Mouse (Mus musculus) bone marrow, adult 2 months (tissue): Measurements from ENCODE around the gene Flnb.

Experiments used
- CTCF ChIP-seq: fragments of 200-500 bp; IDR thresholded peaks from 2 replicates; pipeline ENCODE4 v1.5.1; 2011; ENCODE audit warnings: low read length, control low read depth; ENCODE audit not compliant: control insufficient read depth, insufficient read depth
- POLR2A ChIP-seq: fragments of 200-500 bp; IDR thresholded peaks from 2 replicates; pipeline ENCODE4 v1.6.1; 2011; ENCODE audit warnings: low read depth, mild to moderate bottlenecking, control low read depth, low read length, borderline replicate concordance; ENCODE audit not compliant: control insufficient read depth

DNA sequence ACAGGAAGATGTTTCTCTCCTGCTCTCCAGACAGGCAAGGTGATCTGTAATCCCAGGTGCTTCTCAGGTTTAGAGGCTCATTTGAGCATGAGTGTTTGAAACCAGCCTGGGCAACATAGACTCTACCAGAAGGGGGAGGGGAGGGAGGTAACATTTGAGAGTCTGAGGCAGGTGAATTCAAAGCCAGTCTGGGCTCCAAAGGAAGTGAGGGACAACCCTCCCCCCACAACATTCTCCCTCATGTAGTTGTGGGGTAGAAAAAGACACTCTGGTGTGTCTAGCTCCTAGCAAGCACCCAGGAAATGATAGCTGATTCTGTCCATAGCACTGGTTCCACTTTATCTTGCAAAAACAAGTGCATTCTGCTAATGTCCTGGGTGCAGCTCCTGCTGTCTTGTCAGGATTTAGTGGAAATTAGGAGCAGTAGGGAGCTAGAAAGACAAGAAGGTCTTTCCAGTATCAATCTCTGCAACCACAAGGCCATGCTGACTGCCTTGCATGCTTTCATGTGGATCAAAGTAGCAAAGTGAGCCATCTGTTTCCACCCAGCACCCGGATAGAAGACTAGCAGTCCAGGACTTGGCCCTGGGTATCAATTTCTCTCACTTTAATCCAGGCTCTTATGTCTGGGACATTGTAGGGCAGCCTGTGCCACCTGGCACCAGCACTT lies 14.1 kb downstream of the Flnb start:
- TF ChIP-seq CTCF (no peak), POLR2A (no peak)
